Mouse (Mus musculus): ENCODE measurements around the gene Evx2.

Evx2 gene

DNA sequence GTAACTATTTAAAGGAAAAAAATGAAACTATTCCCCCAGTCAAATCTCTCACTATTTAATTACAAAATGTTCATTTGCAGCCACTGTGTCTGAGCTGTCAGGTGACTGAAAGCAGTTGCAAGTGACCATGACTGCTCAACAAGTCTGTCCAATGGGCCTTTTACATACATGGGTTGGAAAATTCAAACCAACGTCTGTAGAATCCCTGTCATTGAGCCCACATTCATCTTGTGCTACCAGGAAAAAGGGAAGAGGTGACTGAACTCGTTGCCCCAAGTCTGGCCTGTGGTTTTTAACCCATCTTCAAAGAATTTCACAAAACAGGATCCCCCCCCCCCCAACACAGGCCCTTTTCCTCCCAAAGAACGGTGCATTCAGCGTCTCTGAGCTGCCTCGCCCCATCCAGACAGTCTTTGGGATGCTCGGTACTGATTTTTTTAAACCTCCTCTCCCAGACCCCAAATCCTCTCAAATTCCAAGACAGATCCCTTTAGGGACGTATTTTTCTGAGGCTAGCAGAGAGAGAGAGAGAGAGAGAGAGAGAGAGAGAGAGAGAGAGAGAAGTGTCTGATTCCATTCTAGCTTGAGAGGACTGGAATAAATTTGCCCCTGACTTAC, 36.6 kb upstream of the Evx2 start:
- DNase-seq (ENCODE audit: low spot score in 2 of 2), result no peak

DNA sequence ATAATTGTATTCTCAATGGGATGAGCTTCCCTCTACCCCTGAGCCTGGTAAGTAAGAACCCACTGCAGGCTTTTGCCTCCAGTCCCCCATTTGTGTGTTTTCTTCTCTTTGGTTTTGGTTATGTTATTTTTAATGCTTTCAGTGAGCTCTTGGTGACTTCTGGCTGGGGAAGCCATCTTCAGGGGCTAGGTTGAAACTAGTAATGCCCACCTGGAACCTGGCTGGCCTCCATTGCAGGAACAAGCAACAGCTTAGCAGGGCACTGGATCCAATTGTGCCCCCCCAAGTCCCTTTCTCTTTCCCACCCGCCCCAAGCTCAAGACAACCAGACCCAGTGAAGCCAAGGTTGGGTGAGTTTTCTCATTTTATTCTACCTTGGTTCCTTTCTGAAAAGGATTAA, 36.0 kb upstream of the Evx2 start:
- no peak for DNase-seq (ENCODE audit: low spot score in 2 of 2)

DNA sequence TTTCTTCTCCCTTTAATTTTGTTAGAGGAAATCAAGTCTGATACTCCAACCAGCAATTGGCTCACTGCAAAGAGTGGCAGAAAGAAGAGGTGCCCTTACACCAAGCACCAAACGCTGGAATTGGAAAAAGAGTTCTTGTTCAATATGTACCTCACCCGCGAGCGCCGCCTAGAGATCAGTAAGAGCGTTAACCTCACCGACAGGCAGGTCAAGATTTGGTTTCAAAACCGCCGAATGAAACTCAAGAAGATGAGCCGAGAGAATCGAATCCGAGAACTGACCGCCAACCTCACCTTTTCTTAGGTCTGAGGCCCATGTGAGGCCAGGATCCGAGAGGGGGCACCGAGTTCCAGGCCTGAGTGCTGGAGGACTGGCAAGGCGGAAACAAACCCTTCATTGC, 34.7 kb upstream of the Evx2 start:
- no peak for DNase-seq (ENCODE audit: low spot score in 2 of 2)

DNA sequence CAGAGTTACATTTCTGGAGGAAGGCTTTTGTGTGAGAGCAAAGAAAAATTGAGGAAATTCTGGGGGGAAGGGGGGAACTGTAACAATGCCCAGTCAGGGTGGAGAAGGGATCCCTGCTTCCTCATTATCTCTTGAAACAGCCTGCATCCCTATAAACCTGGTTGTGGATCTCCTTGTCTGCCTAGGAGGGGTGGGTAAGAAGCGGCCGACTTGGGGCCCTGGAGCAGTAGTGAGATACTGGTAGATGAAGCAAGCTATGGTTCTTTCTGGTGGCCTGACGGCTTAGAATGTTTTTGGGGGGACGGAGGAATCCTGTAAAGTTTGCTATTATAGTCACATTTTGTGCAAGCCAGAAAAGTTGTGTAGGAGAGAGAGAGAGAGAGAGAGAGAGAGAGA, 34.1 kb upstream of the Evx2 start:
- no peak for DNase-seq (ENCODE audit: low spot score in 2 of 2)

DNA sequence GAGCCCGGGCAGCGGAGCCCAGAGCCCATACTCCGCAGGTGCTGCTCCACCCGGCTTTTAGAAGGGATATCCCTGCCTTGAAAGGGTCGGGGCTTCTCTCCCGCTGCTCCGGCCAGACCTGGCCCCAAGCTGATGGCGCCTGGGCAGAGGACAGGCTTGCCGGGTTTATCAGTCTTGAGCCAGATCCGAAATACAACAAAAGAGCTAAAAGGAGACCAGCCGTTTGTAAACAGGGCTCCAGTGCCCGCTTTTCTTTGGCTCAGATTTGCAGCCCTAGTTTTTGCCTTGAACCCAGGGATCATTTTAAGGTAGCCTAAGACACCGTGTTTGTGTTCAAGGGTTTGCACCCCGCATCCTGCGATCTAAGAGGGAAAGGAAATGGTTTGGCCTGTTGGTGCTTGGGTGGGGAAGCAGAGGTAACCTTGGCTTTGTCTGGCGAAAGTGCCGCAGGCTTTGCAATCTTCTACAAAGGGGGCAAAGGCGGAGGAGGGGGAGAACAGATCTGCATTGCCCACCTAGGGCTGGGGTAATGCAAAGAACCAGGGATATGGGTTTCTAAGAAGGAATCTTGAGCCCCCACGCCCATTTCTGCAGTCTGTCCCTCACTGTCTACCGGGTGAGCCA, 33.6 kb upstream of the Evx2 start:
- no peak for DNase-seq (ENCODE audit: low spot score in 2 of 2)

DNA sequence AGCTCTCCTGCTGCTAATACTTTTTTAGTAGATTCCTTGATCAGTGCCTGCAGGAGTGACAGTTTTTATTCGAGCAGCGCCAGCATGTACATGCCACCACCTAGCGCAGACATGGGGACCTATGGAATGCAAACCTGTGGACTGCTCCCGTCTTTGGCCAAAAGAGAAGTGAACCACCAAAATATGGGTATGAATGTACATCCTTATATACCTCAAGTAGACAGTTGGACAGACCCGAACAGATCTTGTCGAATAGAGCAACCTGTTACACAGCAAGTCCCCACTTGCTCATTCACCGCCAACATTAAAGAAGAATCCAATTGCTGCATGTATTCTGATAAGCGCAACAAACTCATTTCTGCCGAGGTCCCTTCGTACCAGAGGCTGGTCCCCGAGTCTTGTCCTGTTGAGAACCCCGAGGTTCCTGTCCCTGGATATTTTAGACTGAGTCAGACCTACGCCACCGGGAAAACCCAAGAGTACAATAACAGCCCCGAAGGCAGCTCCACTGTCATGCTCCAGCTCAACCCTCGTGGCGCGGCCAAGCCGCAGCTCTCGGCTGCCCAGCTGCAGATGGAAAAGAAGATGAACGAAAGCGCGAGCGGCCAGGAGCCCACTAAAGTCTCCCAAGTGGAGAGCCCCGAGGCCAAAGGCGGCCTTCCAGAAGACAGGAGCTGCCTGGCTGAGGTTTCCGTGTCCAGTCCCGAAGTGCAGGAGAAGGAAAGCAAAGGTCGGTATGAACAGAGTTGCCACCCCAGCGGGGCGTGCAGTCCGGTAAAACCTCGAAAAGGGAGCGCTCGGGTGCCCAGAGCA, 32.8 kb upstream of the Evx2 start:
- no peak for DNase-seq (ENCODE audit: low spot score in 2 of 2)

DNA sequence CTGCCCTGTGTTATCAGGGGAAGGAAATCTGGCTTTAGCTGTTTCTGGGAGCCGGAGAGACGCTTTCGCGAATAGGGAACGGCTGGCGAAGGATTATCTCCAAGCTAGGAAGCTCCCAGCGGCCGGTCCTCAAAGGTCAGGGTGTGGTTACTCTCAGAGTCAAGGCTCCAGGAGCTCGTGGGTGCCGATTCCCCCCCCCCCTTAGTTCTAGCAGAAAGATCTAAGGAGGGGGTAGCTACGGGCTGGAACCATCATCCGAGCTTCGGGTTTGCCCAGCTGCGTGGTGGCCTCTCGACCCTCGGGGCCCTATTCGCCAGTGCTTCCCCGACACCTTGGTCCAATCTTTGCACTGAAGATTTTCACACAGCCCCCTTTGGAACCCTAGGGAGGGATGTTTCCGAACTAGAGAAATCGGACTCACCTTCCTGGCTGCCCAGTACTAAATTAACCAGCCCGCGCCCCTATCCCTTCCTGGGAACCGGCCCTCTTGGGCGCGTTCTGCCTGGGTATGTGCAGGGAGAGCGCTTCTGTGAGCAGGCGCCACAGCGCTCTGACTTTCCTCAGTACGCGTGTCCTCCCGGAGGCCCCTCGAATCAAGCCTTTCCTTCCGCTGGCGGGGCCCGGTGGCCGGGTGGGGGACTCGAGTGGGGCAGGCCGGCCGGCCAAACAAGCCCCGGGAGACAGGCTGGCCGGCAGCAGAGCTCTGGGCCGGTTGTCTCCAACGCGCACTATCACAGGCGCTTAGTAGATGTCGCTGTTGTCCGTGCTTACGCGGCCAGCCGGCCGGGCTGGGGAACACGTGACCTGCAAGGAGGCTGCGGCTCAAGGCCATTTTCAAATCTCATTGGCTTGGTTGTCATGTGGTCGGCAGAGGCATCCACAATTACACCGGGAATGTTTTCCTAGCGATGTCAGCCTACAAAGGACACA, 31.9 kb upstream of the Evx2 start, which contains the start of gene Hoxd10:
Hoxd10 (plus strand) TSS at position 903 of the 930 bp plus-strand sequence.
- no peak for DNase-seq (ENCODE audit: low spot score in 2 of 2)

DNA sequence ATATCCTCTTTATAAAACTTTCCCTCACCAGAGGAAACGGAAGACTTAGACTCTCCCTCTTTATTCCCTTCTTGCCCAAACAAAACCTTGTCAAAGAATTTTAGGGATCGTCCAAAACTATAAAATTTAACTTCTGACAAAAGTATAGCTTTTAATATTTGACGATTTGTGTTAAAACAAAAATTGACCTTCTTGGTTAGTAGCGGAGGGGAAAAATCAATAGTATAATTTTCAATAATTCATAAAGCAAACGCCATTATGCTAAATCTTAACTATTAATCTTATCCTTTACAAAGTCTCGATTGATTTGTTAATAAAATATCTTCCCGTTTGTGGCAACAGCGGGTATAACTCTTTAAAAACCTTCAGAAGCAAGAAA, 31.0 kb upstream of the Evx2 start:
- DNase-seq (ENCODE audit: low spot score in 2 of 2), result no peak

DNA sequence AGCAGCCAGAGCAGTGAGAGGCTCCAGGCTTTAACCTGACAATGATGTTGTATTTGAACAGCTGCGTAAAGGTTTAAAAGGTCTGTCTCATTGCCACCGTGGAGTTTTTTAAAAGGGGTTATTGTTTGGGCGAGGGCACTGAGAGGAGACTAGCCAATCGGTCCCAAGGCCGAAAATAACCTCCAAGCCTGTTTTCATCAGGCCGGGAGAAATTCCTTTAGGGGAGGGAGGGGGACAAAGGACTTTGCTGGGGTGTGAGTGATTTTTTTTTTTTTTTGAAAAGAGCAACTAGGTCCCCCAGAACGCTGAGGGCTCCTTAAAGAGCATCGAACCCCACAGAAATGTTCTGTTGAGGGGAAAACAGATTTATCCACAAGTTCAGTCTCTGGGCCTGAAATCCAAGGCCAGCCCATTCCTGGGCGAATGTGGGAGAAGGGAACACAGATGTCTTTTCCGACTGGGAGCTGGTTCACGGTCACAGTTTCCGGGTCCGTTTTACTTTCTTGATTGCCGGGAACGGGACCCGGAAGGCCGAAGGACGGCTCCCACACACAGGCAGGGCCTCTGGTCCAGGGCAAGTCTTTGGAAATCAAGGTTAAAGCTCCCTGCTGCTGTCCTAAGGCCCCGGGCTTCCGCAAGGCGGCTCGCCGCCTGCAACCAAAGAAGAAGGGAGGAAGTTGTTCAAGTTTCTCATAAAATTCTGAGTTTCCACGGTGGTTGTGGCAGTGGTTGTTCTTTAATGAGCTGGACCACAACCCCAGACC, 30.4 kb upstream of the Evx2 start:
- DNase-seq (ENCODE audit: low spot score in 2 of 2), result no peak

DNA sequence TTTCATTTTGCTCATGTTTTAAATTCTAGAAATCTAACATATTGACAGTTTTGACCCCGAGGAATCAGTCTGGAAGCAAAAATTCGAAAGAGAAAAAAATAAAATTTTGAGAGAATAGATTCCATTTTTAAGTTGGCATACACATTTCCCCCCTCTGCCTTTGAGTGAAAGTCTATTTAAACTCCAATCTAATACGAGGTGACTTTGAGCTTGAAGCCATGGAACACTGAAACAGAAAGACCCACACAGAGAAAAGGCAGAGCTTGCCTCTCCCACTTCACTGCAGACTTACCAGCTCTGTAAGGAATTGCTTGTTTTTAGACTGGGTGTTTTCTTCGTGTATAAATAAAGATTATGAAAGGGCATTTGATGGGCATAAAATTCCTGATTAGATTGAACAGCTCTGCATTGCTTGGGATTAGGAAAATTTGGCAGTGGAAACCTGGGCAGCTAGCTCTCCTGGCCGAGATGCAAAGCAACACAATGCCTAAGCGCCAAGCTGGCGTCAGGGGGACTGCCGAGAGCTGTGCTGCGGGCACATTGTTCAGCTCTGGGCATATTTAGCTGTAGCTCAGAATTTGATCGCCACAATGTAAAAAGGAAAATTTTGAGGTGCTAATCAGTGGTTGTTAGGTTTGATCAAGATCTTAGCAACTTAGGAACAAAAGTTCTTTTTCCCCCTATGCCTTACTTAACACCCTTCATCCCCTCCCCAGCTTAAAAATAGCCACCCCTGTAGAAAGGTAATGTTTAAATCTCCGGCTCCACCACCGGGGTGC, 29.6 kb upstream of the Evx2 start:
- no peak for DNase-seq (ENCODE audit: low spot score in 2 of 2)

DNA sequence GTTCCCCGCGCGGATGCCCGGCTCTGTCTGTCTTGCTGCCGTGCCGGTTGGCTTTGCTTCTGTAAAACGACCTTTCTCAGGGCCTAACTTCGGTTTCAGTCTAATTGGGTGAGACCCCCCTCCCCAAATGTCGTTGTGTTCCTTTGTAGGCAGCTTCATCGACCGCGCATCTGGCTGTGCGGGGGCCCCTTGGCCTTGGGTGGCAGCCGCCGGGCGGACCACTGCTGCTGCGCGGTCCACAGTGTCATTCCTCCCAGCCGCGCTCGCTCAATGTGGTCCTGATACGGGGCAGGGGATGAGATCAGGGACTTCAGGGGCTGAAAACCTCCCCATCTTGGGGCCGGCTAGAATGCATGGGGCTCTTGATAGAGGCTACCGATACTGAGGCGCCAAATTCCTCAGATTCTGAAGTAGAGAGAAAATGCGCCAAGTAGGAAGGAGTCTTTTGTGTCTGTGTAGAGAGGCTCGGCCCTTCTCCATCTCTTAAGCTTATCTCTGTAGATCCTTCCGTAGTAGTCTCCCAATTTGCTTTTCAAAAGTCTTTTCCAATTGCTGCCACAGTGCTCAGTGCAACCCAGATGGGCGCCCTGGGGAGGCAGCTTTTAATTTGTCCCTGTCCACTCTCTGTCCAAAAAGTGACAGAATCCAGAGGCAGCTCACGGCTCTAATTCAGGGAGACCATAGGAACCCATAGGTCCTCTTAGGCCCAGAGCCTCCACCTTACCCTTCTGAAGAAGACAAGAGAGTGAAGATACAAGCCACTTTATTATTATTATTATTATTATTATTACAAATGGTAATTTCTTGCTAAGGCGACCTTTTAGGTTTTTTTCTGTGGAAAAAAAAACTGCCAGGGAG, 28.6 kb upstream of the Evx2 start:
- no peak for DNase-seq (ENCODE audit: low spot score in 2 of 2)

DNA sequence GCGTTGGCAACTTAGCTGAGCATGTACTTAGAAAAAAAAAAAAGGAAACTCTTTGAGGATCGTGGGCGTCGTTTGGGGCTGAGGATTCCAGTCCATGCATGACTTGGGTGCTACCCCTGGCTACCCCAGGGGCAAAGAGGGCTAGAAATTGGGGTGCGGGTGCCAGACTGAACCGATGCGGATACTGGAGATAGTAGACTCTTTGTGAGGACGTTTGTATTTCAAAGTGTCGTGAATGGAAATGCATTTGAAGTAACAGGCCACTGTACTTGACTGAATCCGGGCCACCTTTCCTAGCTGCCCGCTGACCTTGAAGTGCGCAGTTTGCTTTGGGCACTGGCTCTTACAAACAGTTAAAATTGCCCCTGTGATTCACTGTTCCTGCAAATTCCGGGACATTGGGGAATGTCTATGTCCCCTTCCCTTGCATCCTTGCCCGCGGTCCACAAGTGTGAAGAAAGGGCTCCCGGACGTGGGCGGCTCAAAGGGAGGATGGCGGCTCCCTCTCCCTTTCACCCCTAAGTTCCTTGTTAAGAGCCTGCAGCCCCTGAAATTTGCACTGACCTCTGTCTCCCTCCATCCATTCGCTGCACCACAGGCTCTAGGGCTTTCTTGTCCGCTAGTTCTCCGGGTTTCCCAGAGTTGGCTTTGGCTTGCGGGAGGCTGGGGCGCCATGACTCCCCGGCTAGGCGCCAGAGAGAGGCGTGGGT, 27.8 kb upstream of the Evx2 start:
- no peak for DNase-seq (ENCODE audit: low spot score in 2 of 2)

DNA sequence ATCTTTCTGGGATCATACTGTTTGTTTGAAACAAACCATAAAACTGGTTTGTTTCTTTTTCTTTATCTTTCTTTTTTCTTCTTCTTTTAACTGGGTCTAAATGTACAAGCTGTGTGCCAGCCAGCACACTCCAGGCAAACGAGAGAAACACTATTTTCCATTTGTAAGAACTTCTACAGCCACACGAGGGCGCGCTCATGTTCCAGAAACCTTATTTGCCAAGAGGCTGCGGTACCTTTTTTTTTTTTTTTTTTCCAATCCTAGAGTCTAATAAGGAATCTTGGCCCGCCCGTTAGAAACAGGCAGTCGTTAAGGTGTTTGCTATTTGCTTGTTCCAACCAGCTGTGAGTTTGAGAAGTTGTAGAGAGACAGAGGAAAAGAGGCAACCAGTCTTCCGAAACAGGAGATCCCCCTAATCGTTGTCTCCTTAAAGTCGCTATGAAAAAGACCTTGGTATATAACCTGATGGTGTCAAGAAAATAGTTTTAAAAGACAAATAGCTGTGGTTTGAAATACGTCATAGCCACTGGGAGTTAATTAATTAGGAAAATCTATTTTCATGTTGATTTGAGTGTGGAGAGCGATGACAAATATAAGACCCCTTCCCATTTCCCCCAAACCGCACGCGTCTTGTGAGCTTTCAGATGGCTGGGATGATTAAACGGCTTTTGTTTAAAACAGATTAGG, 27.1 kb upstream of the Evx2 start:
- no peak for DNase-seq (ENCODE audit: low spot score in 2 of 2)

DNA sequence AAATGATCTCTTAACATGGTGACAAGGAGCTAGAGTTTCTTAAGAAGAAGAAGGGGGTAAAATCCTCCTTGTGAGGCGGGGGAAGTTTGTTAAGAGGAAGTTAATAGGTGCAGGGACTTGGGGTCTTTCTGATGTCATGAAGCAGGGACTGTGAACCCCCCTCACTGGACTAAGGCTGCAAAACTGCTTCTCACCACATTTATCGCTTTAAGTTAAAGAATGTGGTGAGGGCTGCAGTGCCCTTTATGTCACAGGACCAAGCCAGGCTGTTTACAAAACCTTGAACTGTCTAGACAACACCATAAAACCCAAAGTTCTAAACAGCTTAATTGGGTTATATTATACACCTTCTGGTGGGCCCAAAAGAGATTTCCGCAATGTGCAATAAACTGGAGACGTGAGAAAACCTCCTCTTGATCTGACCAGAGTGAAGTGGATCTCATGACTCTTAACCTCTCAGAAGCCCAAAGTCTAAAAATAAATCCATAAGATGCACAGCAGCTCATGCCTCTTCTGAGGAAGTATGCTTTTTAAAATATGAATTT, 25.8 kb upstream of the Evx2 start:
- no peak for DNase-seq (ENCODE audit: low spot score in 2 of 2)

DNA sequence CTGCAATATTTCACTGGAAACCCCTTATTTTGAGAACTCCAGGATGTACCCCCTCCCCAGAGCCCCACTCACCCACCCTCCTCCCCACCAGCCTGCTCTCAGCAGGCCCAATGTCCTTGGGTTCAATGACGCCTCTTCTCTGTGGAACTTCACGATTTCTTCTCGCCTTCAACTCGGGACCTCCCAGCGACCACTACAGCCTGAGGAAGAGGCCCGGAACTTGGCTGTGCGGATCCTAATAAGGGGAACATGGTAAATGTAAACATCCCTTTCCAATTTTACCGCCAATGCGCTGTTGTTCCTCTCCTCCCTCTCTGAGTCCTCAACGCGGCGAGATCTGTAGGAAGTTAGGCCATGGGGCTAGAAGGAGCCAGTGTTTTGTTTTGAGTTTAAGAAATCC, 24.7 kb upstream of the Evx2 start:
- no peak for DNase-seq (ENCODE audit: low spot score in 2 of 2)

DNA sequence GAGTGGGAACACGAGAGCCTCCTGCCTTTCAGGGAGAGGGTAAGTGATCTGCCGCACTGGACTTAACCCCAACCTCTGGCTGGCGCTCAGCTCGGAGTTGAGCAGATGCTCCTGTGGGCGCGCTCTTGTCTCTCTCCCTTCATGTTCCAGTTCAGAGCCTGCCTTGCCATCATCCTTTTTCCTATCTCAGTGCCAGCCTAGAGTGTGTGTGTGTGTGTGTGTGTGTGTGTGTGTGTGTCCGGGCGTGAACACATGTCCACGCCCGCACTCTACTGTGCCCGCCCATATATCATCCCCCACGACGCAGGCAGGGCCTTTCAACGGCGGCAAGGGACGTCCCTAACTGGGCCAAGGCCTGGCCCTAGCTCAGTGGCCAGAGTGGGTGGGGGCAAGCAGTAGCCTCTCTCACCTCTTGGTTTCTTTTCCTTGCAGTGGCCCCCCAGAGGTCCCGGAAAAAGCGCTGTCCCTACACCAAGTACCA, 24.2 kb upstream of the Evx2 start:
- no peak for DNase-seq (ENCODE audit: low spot score in 2 of 2)

DNA sequence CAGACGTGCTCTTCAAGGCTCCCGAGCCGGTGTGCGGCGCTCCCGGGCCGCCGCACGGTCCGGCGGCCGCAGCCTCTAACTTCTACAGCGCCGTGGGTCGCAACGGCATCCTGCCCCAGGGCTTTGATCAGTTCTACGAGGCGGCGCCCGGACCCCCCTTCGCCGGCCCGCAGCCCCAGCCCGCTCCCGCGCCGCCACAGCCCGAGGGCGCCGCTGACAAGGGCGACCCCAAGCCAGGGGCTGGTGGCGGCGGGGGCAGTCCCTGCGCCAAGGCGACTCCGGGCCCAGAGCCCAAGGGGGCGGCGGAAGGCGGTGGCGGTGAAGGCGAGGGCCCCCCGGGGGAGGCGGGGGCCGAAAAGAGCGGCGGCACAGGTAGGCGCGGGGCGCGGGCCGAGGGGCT, 23.4 kb upstream of the Evx2 start:
- DNase-seq (ENCODE audit: low spot score in 2 of 2), result no peak
